Mouse (Mus musculus) bone marrow, adult 2 months (tissue): ENCODE data around the gene Calu.
"Not testable (repeated sequence)": the region's sequence is repeated elsewhere in the genome, so short reads cannot be mapped to it uniquely, and the experiment has no call there.

Experiments used
- CTCF ChIP-seq: fragments of 200-500 bp; IDR thresholded peaks from 2 replicates; pipeline ENCODE4 v1.5.1; 2011; ENCODE audit warnings: low read length, control low read depth; ENCODE audit not compliant: control insufficient read depth, insufficient read depth
- POLR2A ChIP-seq: fragments of 200-500 bp; IDR thresholded peaks from 2 replicates; pipeline ENCODE4 v1.6.1; 2011; ENCODE audit warnings: low read depth, mild to moderate bottlenecking, control low read depth, low read length, borderline replicate concordance; ENCODE audit not compliant: control insufficient read depth

GRCm38 (mm10) chr6:29391241-29391640 is 43.4 kb downstream of the Calu start:
- not testable (repeated sequence) for TF ChIP-seq CTCF, POLR2A
